Mouse (Mus musculus): ENCODE data around the gene Pdxdc1. TPM values are rescaled to one million over a fixed set of nuclear protein-coding genes. Genes with fewer than 3 reads are reported as not detected.

The Pdxdc1 gene
- polyA plus RNA-seq, 1 experiment from 2014 or later = 73.9 TPM

DNA sequence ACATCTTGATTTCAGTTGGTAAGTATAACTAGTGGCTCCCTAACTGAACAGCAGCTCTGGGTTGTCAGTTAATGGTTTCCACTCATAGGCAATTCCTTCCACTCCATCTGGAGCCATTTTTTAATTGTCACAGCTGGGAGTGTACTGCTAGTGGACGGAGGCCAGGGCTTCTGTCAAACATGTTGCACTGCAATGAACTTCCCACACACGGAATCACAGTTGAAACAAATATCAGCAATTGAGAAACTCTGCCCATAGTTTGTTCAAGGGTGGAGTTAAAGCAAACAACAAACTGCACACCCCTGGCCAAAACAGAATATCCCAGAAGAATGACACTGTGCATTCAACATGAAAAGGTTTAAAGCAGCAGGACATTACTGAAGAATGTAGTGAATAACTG, 4.0 kb downstream of the Pdxdc1 start:
- 86% methylated on average over 2 of the region's 2 CpGs for WGBS
- Histone ChIP-seq H3K9me3 (ENCODE audit: control insufficient read depth, low read length) (no peaks in the 10 kb centered on the region), H3K4me2 (ENCODE audit: low read depth, low read length, severe bottlenecking) (no peak overlapping the region), H3K27me3 (ENCODE audit: control insufficient read depth, insufficient read depth, low read length) (no peaks in the 10 kb centered on the region), H3K4me1 (replicated peaks; ENCODE audit: control insufficient read depth, insufficient read depth, low read length) (0 out of 2 replicates have a peak, but pooled peaks cover 2% of the 10 kb centered on the region), H3K36me3 (ENCODE audit: control insufficient read depth, insufficient read depth, low read length) (no peaks in the 10 kb centered on the region), H3K4me3 (ENCODE audit: low read depth, low read length) (no peak overlapping the region), H3K9ac (ENCODE audit: low read length) (no peak overlapping the region), H3K27ac (ENCODE audit: low read depth, low read length) (no peak overlapping the region)
- ATAC-seq (replicated peaks; ENCODE audit: low FRiP score) (no peak), DNase-seq (ENCODE audit: low spot score) (no peak)

DNA sequence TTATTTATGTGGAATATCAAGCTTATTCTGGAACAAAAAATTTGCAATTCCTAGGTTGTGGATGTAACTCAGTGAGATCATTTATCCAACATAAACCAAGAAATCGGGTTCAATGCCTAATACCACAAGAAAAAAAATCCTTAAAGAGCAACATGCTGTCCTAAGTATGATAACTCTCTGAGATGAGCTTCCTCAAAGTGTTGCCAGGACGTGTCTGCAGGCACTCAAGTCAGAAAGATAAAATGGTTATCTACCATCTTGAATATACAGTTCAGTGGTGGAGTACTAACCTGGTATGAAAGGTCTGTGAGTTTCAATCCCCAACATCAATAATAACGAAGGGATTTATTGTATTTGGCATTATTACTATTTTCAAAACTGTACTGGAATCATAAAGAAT, 6.6 kb downstream of the Pdxdc1 start:
- H3K4me1 ChIP-seq (replicated peaks; ENCODE audit: control insufficient read depth, insufficient read depth, low read length) = no peaks in the 10 kb centered on the region
- WGBS = 82% methylated on average over 3 of the region's 3 CpGs
- no peak overlapping the region for H3K4me3 ChIP-seq (ENCODE audit: low read depth, low read length)
- H3K9me3 ChIP-seq (ENCODE audit: control insufficient read depth, low read length) = no peaks in the 10 kb centered on the region
- H3K4me2 ChIP-seq (ENCODE audit: low read depth, low read length, severe bottlenecking) = no peak overlapping the region
- H3K9ac ChIP-seq (ENCODE audit: low read length) = no peak overlapping the region
- no peak for ATAC-seq (replicated peaks; ENCODE audit: low FRiP score)
- DNase-seq (ENCODE audit: low spot score) = no peak
- no peak overlapping the region for H3K27ac ChIP-seq (ENCODE audit: low read depth, low read length)
- H3K27me3 ChIP-seq (ENCODE audit: control insufficient read depth, insufficient read depth, low read length) = no peaks in the 10 kb centered on the region
- H3K36me3 ChIP-seq (ENCODE audit: control insufficient read depth, insufficient read depth, low read length) = no peaks in the 10 kb centered on the region

DNA sequence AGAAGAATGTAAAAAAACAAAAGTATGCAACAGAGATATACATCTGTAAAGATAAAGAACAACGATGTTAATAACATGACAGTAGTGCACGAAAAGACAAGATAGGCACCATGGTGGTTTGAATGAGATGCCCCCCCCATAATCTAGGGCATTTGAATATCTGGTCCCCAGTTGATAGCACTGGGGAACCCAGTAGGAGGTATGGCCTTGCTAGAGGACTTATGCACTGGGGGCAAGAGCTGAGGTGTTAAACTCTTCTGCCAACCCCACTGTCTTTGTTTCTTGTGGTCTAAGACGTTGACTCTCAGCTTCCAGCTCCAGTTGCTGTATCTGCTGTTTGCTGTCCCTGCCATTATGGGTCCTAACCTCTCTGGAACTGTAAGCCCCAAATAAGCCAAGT, 7.2 kb downstream of the Pdxdc1 start:
- H3K9me3 ChIP-seq (ENCODE audit: control insufficient read depth, low read length) = no peaks in the 10 kb centered on the region
- H3K36me3 ChIP-seq (ENCODE audit: control insufficient read depth, insufficient read depth, low read length) = no peaks in the 10 kb centered on the region
- H3K9ac ChIP-seq (ENCODE audit: low read length) = no peak overlapping the region
- no peaks in the 10 kb centered on the region for H3K27me3 ChIP-seq (ENCODE audit: control insufficient read depth, insufficient read depth, low read length)
- no peak overlapping the region for H3K27ac ChIP-seq (ENCODE audit: low read depth, low read length)
- ATAC-seq (replicated peaks; ENCODE audit: low FRiP score) = no peak
- H3K4me1 ChIP-seq (replicated peaks; ENCODE audit: control insufficient read depth, insufficient read depth, low read length) = no peaks in the 10 kb centered on the region
- no peak overlapping the region for H3K4me2 ChIP-seq (ENCODE audit: low read depth, low read length, severe bottlenecking)
- DNase-seq (ENCODE audit: low spot score) = no peak
- WGBS = 85% methylated on average over 3 of the region's 3 CpGs
- H3K4me3 ChIP-seq (ENCODE audit: low read depth, low read length) = no peak overlapping the region

GRCm38 (mm10) chr16:13894097-13894496, 8.8 kb downstream of the Pdxdc1 start:
- no peaks in the 10 kb centered on the region for H3K36me3 ChIP-seq (ENCODE audit: control insufficient read depth, insufficient read depth, low read length)
- no peaks in the 10 kb centered on the region for H3K27me3 ChIP-seq (ENCODE audit: control insufficient read depth, insufficient read depth, low read length)
- H3K9ac ChIP-seq (ENCODE audit: low read length) = no peak overlapping the region
- H3K9me3 ChIP-seq (ENCODE audit: control insufficient read depth, low read length) = no peaks in the 10 kb centered on the region
- H3K4me3 ChIP-seq (ENCODE audit: low read depth, low read length) = no peak overlapping the region
- ATAC-seq (replicated peaks; ENCODE audit: low FRiP score) (no peak), DNase-seq (ENCODE audit: low spot score) (no peak)
- no peak overlapping the region for H3K4me2 ChIP-seq (ENCODE audit: low read depth, low read length, severe bottlenecking)
- H3K27ac ChIP-seq (ENCODE audit: low read depth, low read length) = no peak overlapping the region
- WGBS = 94% methylated on average over 2 of the region's 2 CpGs
- no peaks in the 10 kb centered on the region for H3K4me1 ChIP-seq (replicated peaks; ENCODE audit: control insufficient read depth, insufficient read depth, low read length)

GRCm38 (mm10) chr16:13892850-13893249, 10.1 kb downstream of the Pdxdc1 start:
- Histone ChIP-seq H3K4me3 (ENCODE audit: low read depth, low read length) (no peak overlapping the region), H3K4me2 (ENCODE audit: low read depth, low read length, severe bottlenecking) (no peak overlapping the region), H3K27ac (ENCODE audit: low read depth, low read length) (no peak overlapping the region), H3K36me3 (ENCODE audit: control insufficient read depth, insufficient read depth, low read length) (no peaks in the 10 kb centered on the region), H3K9me3 (ENCODE audit: control insufficient read depth, low read length) (no peaks in the 10 kb centered on the region), H3K27me3 (ENCODE audit: control insufficient read depth, insufficient read depth, low read length) (no peaks in the 10 kb centered on the region), H3K9ac (ENCODE audit: low read length) (no peak overlapping the region), H3K4me1 (replicated peaks; ENCODE audit: control insufficient read depth, insufficient read depth, low read length) (no peaks in the 10 kb centered on the region)
- no peak for DNase-seq (ENCODE audit: low spot score)
- ATAC-seq (replicated peaks; ENCODE audit: low FRiP score) = no peak

- DNase-seq (ENCODE audit: low spot score) = no peak
- no peak overlapping the region for H3K4me2 ChIP-seq (ENCODE audit: low read depth, low read length, severe bottlenecking)
- WGBS = 84% methylated on average over 2 of the region's 2 CpGs
Observed at GRCm38 (mm10) chr16:13890449-13890848, 12.5 kb downstream of the Pdxdc1 start.

DNA sequence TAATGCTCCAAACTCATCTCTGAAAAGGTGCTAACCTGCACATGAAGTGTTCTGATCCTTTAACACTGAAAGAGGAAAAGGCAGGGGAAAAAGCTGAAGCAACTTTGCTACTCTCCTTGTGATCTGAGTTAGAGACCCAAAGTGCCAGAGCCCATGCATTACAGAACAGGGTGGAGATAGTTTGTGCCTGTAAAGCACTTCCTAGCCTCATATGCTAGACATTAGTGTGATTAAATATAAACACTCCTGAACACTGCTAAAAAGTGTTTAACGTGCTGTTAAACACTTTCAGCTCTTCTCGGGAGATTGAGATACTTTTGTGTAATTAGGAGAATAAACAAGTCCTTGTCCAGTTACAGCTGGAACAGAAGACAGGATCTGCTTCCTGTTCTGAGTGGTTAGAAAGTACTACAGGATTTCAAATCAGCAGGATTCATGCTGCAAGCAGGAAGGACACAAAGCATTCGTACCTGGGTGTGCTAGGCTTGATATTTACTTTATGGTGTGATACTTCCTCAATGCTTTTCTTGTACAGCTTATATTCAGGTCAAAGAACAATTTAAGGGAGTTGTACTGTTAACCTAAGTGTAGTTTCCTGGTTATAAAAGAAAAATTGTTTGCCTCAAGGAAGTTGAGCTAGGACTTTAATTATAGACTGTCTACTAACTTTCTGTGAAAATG, 19.7 kb downstream of the Pdxdc1 start:
- Histone ChIP-seq H3K27me3 (ENCODE audit: control insufficient read depth, insufficient read depth, low read length) (no peaks in the 10 kb centered on the region), H3K36me3 (ENCODE audit: control insufficient read depth, insufficient read depth, low read length) (no peaks in the 10 kb centered on the region), H3K9me3 (ENCODE audit: control insufficient read depth, low read length) (no peaks in the 10 kb centered on the region), H3K4me3 (ENCODE audit: low read depth, low read length) (no peak overlapping the region), H3K4me1 (replicated peaks; ENCODE audit: control insufficient read depth, insufficient read depth, low read length) (no peaks in the 10 kb centered on the region), H3K4me2 (ENCODE audit: low read depth, low read length, severe bottlenecking) (no peak overlapping the region), H3K27ac (ENCODE audit: low read depth, low read length) (no peak overlapping the region), H3K9ac (ENCODE audit: low read length) (no peak overlapping the region)
- ATAC-seq (replicated peaks; ENCODE audit: low FRiP score) = no peak
- no peak for DNase-seq (ENCODE audit: low spot score)
- 77% methylated on average over 3 of the region's 3 CpGs for WGBS

More at GRCm38 (mm10) chr16:13890449-13890848, 12.5 kb downstream of the Pdxdc1 start:
- no peak for ATAC-seq (replicated peaks; ENCODE audit: low FRiP score)
- no peak overlapping the region for H3K9ac ChIP-seq (ENCODE audit: low read length)
- no peaks in the 10 kb centered on the region for H3K4me1 ChIP-seq (replicated peaks; ENCODE audit: control insufficient read depth, insufficient read depth, low read length)
- H3K9me3 ChIP-seq (ENCODE audit: control insufficient read depth, low read length) = no peaks in the 10 kb centered on the region
- no peaks in the 10 kb centered on the region for H3K27me3 ChIP-seq (ENCODE audit: control insufficient read depth, insufficient read depth, low read length)
- H3K27ac ChIP-seq (ENCODE audit: low read depth, low read length) = no peak overlapping the region
- H3K36me3 ChIP-seq (ENCODE audit: control insufficient read depth, insufficient read depth, low read length) = no peaks in the 10 kb centered on the region
- H3K4me3 ChIP-seq (ENCODE audit: low read depth, low read length) = no peak overlapping the region

DNA sequence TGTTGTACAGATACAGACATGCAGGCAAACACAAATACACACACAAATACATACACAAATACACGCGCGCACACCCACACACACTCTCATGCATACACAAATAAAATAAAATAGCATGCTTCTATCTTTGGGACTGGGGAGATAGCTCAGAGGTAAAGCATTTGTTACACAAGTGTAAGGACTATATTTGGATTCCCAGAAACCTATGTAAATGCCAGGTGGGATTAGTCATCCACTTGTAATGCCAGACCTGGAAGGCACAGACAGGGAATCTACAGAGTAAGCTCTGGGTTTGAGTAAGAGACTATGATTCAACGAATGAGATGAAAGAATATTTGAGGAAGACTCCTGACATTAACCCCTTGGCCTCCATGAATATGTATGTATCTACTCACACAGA, 27.4 kb downstream of the Pdxdc1 start:
- Histone ChIP-seq H3K36me3 (ENCODE audit: control insufficient read depth, insufficient read depth, low read length) (no peaks in the 10 kb centered on the region), H3K9ac (ENCODE audit: low read length) (no peak overlapping the region), H3K4me2 (ENCODE audit: low read depth, low read length, severe bottlenecking) (no peak overlapping the region), H3K4me1 (replicated peaks; ENCODE audit: control insufficient read depth, insufficient read depth, low read length) (no peaks in the 10 kb centered on the region), H3K27ac (ENCODE audit: low read depth, low read length) (no peak overlapping the region), H3K27me3 (ENCODE audit: control insufficient read depth, insufficient read depth, low read length) (no peaks in the 10 kb centered on the region), H3K9me3 (ENCODE audit: control insufficient read depth, low read length) (no peaks in the 10 kb centered on the region), H3K4me3 (ENCODE audit: low read depth, low read length) (no peak overlapping the region)
- WGBS = 96% methylated on average over 4 of the region's 4 CpGs
- no peak for ATAC-seq (replicated peaks; ENCODE audit: low FRiP score)
- DNase-seq (ENCODE audit: low spot score) = no peak

GRCm38 (mm10) chr16:13867910-13868514, 34.9 kb downstream of the Pdxdc1 start:
- H3K9ac ChIP-seq (ENCODE audit: low read length) = peak overlapping the region; percentile 53
- H3K27me3 ChIP-seq (ENCODE audit: control insufficient read depth, insufficient read depth, low read length) = no peaks in the 10 kb centered on the region
- peak overlapping the region; percentile 31 for H3K4me3 ChIP-seq (ENCODE audit: low read depth, low read length)
- H3K9me3 ChIP-seq (ENCODE audit: control insufficient read depth, low read length) = no peaks in the 10 kb centered on the region
- DNase-seq (ENCODE audit: low spot score) (peak; percentile 60), ATAC-seq (replicated peaks; ENCODE audit: low FRiP score) (peak; percentile 70; the same call in 1 of the 2 replicates)
- WGBS = 4% methylated on average over 37 of the region's 42 CpGs
- H3K27ac ChIP-seq (ENCODE audit: low read depth, low read length) = no peak overlapping the region
- H3K36me3 ChIP-seq (ENCODE audit: control insufficient read depth, insufficient read depth, low read length) = no peaks in the 10 kb centered on the region; the same call in 1 of the 2 replicates
- peak overlapping the region; percentile 54 for H3K4me2 ChIP-seq (ENCODE audit: low read depth, low read length, severe bottlenecking)
- H3K4me1 ChIP-seq (replicated peaks; ENCODE audit: control insufficient read depth, insufficient read depth, low read length) = no peaks in the 10 kb centered on the region; the same call in 1 of the 2 replicates

Data from forebrain, embryonic 11.5 days (tissue).